Mouse (Mus musculus): Measurements from ENCODE around the gene Sdhaf3. TPM values are rescaled to one million over a fixed set of nuclear protein-coding genes. Genes with fewer than 3 reads are reported as not detected.

The Sdhaf3 gene
- polyA plus RNA-seq, 1 experiment = 5.7 TPM

DNA sequence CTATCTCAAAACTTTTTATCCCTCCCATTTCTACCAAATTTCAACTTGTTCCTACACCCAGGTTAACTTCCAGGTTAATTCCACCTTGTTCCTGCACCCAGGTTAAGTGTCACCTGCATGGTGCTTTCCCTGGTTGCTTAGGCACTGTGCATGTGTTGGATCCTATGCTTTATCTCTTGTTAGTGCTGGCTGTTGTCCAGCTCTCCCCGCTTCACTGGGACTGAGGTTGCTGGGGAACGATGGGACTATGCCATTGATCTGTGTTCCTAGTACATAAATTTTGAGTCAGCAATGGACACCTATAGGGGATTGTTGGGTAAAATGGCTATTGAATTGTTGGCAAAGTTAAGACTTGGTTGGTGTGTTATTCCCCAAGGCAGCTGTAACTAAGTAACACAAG is 113.7 kb downstream of the Sdhaf3 start:
- 6% methylated on average over 2 of the region's 2 CpGs for WGBS
- no peaks in the 10 kb centered on the region for H3K4me1 ChIP-seq (ENCODE audit: control insufficient read depth, insufficient read depth, low read length)
- TF ChIP-seq POLR2A (IDR thresholded peaks at IDR 0.05; ENCODE audit: borderline replicate concordance, insufficient read depth, low read length) = no peak

DNA sequence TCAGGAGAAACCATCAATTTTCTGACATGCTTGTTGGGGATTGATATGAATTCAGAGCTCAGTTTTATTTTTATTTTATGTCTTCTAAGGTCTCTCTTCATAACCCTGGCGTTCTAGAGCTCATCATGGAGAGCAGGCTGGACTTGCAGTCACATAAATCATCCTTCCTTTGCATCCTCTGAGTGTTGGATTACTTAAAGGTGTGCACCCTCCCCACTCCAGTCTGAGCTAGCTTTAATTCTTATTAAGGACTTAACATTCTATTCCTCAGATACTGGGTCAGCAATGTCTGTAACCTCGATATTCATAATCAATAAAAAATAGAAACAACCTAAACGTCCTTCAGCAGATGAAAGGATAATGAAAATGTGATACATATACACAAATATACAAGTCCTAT is 126.2 kb downstream of the Sdhaf3 start:
- no peak overlapping the region for H3K27ac ChIP-seq (ENCODE audit: insufficient read depth, low read length)
- H3K27me3 ChIP-seq (ENCODE audit: control insufficient read depth, insufficient read depth, low read length) = no peaks in the 10 kb centered on the region
- no peak for TF ChIP-seq CTCF (IDR thresholded peaks at IDR 0.05; ENCODE audit: borderline replicate concordance, insufficient read depth, low read depth, low read length)
- no peak for TF ChIP-seq POLR2A (IDR thresholded peaks at IDR 0.05; ENCODE audit: borderline replicate concordance, insufficient read depth, low read length)
- no peak overlapping the region for H3K4me3 ChIP-seq (replicated peaks; ENCODE audit: insufficient read depth, low read depth, low read length)
- WGBS = 70% methylated on average over 3 of the region's 3 CpGs
- DNase-seq = no peak
- H3K4me1 ChIP-seq (ENCODE audit: control insufficient read depth, insufficient read depth, low read length) = no peaks in the 10 kb centered on the region

More for the DNA sequence above, 113.7 kb downstream of the Sdhaf3 start:
- Histone ChIP-seq H3K4me3 (replicated peaks; ENCODE audit: insufficient read depth, low read depth, low read length) (no peak overlapping the region), H3K27me3 (ENCODE audit: control insufficient read depth, insufficient read depth, low read length) (no peaks in the 10 kb centered on the region), H3K27ac (ENCODE audit: insufficient read depth, low read length) (no peak overlapping the region)
- no peak for DNase-seq

DNA sequence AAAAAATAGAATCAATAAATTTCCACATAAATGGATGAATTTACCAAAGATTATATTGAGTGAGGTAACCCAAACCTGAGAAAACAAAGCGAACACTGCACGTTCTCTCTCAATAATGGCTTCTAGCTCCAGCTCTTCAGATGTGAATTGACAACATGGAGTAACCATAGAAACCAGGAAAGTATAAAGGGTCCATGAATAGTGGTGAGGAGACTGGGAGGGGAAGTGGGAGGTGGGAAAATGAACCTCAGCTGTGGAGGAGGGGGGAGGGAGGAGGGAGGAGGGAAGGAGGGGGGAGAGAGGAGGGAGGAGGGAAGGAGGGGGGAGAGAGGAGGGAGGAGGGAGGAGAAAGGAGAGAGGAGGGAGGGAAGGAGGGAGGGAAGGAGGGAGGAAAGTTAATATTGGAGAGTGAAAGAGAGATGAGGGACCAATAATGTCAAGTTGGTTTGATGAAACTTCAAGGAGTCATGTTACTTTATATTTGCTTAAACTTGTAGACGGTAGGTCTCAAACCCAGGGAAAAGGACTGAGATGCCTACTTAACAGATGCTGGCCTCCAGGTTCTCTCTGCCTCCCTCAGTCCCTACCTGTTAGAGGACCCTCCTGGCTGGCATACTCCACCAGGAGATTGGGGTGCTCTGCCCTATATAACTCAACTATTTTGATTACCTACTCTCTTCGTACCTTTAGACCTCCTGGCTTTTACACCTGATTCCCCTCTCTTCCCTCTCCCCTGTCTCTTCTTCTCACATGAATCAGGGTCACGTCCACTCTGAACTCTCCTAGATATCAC is 126.9 kb downstream of the Sdhaf3 start:
- TF ChIP-seq CTCF (IDR thresholded peaks at IDR 0.05; ENCODE audit: borderline replicate concordance, insufficient read depth, low read depth, low read length) = no peak
- TF ChIP-seq POLR2A (IDR thresholded peaks at IDR 0.05; ENCODE audit: borderline replicate concordance, insufficient read depth, low read length) = no peak
- no peak overlapping the region for H3K4me3 ChIP-seq (replicated peaks; ENCODE audit: insufficient read depth, low read depth, low read length)
- 64% methylated on average over 5 of the region's 5 CpGs for WGBS
- DNase-seq = no peak
- no peaks in the 10 kb centered on the region for H3K4me1 ChIP-seq (ENCODE audit: control insufficient read depth, insufficient read depth, low read length)
- no peak overlapping the region for H3K27ac ChIP-seq (ENCODE audit: insufficient read depth, low read length)
- H3K27me3 ChIP-seq (ENCODE audit: control insufficient read depth, insufficient read depth, low read length) = no peaks in the 10 kb centered on the region

DNA sequence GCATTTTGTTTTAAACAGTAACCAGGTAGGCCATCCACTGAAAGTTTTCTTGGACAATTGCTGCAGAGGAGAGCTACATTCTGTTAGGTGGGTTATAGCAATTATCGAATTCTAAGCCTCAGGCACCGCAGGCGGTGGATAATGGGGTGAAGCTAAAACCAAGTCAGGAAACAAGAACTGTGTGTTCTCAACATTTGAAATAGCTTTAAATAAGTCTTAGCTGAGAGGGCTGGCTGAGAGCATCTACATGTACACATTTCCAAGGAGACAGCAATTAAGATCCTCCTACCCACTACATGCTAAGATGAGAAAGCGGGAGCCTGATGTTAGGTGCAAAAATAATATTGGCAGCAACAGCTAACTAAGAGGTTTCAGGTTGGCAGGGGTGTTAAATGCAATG is 127.9 kb downstream of the Sdhaf3 start:
- Histone ChIP-seq H3K27me3 (ENCODE audit: control insufficient read depth, insufficient read depth, low read length) (no peaks in the 10 kb centered on the region), H3K4me1 (ENCODE audit: control insufficient read depth, insufficient read depth, low read length) (no peaks in the 10 kb centered on the region), H3K4me3 (replicated peaks; ENCODE audit: insufficient read depth, low read depth, low read length) (no peak overlapping the region), H3K27ac (ENCODE audit: insufficient read depth, low read length) (no peak overlapping the region)
- DNase-seq = no peak
- no peak for TF ChIP-seq POLR2A (IDR thresholded peaks at IDR 0.05; ENCODE audit: borderline replicate concordance, insufficient read depth, low read length)
- no peak for TF ChIP-seq CTCF (IDR thresholded peaks at IDR 0.05; ENCODE audit: borderline replicate concordance, insufficient read depth, low read depth, low read length)
- WGBS = 94% methylated on average over 4 of the region's 4 CpGs

DNA sequence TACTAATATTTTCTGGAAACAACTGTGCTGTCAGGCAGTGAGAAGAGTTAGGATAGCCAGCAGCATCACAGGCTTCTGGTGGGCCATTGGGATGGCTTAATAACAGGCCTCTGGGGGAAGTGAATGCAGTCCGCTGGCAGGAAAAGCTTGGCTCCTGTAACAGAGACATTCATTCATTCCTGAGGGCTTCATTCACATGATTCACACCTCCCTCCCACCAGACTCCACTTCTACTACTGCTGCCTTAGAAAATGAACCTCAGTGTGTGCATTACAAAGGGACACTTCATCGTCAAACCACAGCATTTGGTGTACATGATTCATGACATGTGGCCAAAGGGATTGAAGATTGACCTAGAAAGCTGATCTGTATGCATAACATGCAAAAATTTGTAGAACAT is 128.6 kb downstream of the Sdhaf3 start:
- Histone ChIP-seq H3K27me3 (ENCODE audit: control insufficient read depth, insufficient read depth, low read length) (no peaks in the 10 kb centered on the region), H3K4me1 (ENCODE audit: control insufficient read depth, insufficient read depth, low read length) (no peaks in the 10 kb centered on the region), H3K27ac (ENCODE audit: insufficient read depth, low read length) (no peak overlapping the region), H3K4me3 (replicated peaks; ENCODE audit: insufficient read depth, low read depth, low read length) (no peak overlapping the region)
- no peak for DNase-seq
- 71% methylated on average over 2 of the region's 2 CpGs for WGBS
- TF ChIP-seq CTCF (IDR thresholded peaks at IDR 0.05; ENCODE audit: borderline replicate concordance, insufficient read depth, low read depth, low read length) (no peak), POLR2A (IDR thresholded peaks at IDR 0.05; ENCODE audit: borderline replicate concordance, insufficient read depth, low read length) (no peak)

DNA sequence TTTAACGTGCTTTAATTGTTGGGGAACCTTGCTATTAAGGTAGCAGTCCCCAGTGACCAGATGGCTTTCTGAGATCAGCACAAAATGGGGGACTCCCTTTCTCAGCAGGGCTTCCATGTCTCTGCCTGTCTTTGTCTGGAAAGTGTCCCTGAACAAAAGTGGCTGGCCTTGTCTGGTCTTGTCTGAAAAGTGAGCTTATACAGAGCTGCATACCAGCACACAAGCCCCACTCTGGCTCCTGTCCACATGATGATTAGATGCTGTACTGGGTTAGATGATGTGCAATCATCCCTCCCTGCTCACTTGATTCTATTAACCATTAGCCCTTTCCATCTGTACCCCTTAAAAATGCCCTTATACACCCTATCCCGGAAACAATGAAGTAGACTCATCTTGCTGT is 129.7 kb downstream of the Sdhaf3 start:
- Histone ChIP-seq H3K27me3 (ENCODE audit: control insufficient read depth, insufficient read depth, low read length) (no peaks in the 10 kb centered on the region), H3K27ac (ENCODE audit: insufficient read depth, low read length) (no peak overlapping the region), H3K4me3 (replicated peaks; ENCODE audit: insufficient read depth, low read depth, low read length) (no peak overlapping the region), H3K4me1 (ENCODE audit: control insufficient read depth, insufficient read depth, low read length) (no peaks in the 10 kb centered on the region)
- 67% methylated on average over 2 of the region's 2 CpGs for WGBS
- TF ChIP-seq CTCF (IDR thresholded peaks at IDR 0.05; ENCODE audit: borderline replicate concordance, insufficient read depth, low read depth, low read length) (no peak), POLR2A (IDR thresholded peaks at IDR 0.05; ENCODE audit: borderline replicate concordance, insufficient read depth, low read length) (no peak)
- DNase-seq = no peak

DNA sequence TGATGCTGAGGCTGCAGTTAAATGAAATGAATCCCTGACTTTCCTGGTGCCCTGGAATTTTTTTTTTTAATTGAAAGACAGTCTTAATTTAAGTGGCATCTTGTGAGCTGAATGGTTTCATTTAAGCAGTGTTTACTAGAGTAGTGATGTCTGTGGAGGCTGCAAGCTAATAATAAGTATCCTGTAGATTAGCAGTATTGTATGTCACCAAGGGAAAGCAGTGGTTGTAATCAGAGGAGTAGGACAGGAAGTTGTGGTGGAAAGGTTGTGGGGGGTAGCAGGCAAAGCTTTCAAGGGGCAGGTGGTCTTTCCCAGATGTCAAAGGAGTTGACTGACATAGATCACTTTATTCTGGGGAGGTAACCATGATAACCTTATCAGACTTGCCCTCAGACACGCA is 136.3 kb downstream of the Sdhaf3 start:
- no peak overlapping the region for H3K4me3 ChIP-seq (replicated peaks; ENCODE audit: insufficient read depth, low read depth, low read length)
- TF ChIP-seq POLR2A (IDR thresholded peaks at IDR 0.05; ENCODE audit: borderline replicate concordance, insufficient read depth, low read length) (no peak), CTCF (IDR thresholded peaks at IDR 0.05; ENCODE audit: borderline replicate concordance, insufficient read depth, low read depth, low read length) (no peak)
- H3K4me1 ChIP-seq (ENCODE audit: control insufficient read depth, insufficient read depth, low read length) = no peaks in the 10 kb centered on the region
- no peaks in the 10 kb centered on the region for H3K27me3 ChIP-seq (ENCODE audit: control insufficient read depth, insufficient read depth, low read length)
- no peak for DNase-seq
- 78% methylated on average over 1 of the region's 1 CpGs for WGBS
- no peak overlapping the region for H3K27ac ChIP-seq (ENCODE audit: insufficient read depth, low read length)

Other genes starting within 250 kb of the Sdhaf3 start
- not detected in 2 replicates for gene Dlx6, start 92.7 kb upstream of the Sdhaf3 start, polyA plus RNA-seq (2012; rRNA removed)
- gene Dlx5, start 73.9 kb upstream of the Sdhaf3 start, polyA plus RNA-seq (2012; rRNA removed) = not detected in 2 replicates

All from cerebellum, adult 2 months (tissue).